Mouse (Mus musculus): ENCODE results near the gene Traf1. TPM values are rescaled to one million over a fixed set of nuclear protein-coding genes. Genes with fewer than 3 reads are reported as not detected.

The Traf1 gene
- polyA plus RNA-seq, 1 experiment from 2014 or later = not detected

DNA sequence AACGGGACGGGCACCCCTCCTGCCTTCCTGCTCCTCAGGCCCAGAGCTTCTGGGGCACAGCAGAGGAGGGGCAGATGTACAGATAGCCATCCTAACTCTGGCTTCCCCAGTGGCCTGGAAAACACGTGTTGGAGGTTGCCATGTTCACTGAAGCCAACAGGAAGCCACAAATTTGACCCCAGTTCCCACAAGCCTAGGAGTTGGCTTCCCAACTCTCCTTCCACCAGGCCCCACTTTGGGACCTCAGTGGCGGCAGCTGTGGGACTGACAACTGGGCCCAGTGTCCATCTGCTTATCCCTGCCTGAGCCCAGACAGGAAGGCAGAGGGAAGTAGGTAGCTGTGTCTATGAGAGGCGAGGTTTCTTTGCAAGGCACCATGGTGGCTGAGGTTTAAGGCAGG lies 67.6 kb downstream of the Traf1 start:
- Histone ChIP-seq H3K9ac (ENCODE audit: low read length) (no peak overlapping the region), H3K36me3 (ENCODE audit: control insufficient read depth, insufficient read depth, low read length) (no peaks in the 10 kb centered on the region), H3K4me1 (ENCODE audit: control insufficient read depth, insufficient read depth, low read length) (no peaks in the 10 kb centered on the region), H3K27me3 (ENCODE audit: control insufficient read depth, insufficient read depth, low read length) (no peaks in the 10 kb centered on the region), H3K27ac (ENCODE audit: low read depth, low read length) (no peak overlapping the region), H3K4me2 (ENCODE audit: low read depth) (no peak overlapping the region), H3K4me3 (ENCODE audit: low read depth, low read length) (no peak overlapping the region), H3K9me3 (ENCODE audit: control insufficient read depth, low read length) (no peaks in the 10 kb centered on the region)
- DNase-seq (ENCODE audit: low spot score) (no peak), ATAC-seq (ENCODE audit: insufficient read depth, low FRiP score, low TSS enrichment) (no peak)
- 77% methylated on average over 5 of the region's 5 CpGs for WGBS

Other genes with a start within 250 kb of the Traf1 start
- gene Gapvd1, start 206.5 kb downstream of the Traf1 start, polyA plus RNA-seq (2014; fragmentation: Nextera tagmentation; extraction: Ambion mirVana) = 112 and 125 TPM in 2 replicates
- 895 and 931 TPM in 2 replicates for gene Hspa5, start 189.8 kb downstream of the Traf1 start, polyA plus RNA-seq (2014; fragmentation: Nextera tagmentation; extraction: Ambion mirVana)
- 27.6 and 34.2 TPM in 2 replicates for gene Rabepk, start 161.9 kb downstream of the Traf1 start, polyA plus RNA-seq (2014; fragmentation: Nextera tagmentation; extraction: Ambion mirVana)
- gene Fbxw2, start 135.5 kb downstream of the Traf1 start, polyA plus RNA-seq (2014; fragmentation: Nextera tagmentation; extraction: Ambion mirVana) = 64.8 and 67.5 TPM in 2 replicates
- not detected in 2 replicates for gene Gm34653, start 128.8 kb downstream of the Traf1 start, polyA plus RNA-seq (2014; fragmentation: Nextera tagmentation; extraction: Ambion mirVana)
- gene Cutal, start 87.4 kb downstream of the Traf1 start, polyA plus RNA-seq (2014; fragmentation: Nextera tagmentation; extraction: Ambion mirVana) = not detected in 2 replicates
- gene Psmd5, start 86.8 kb downstream of the Traf1 start, polyA plus RNA-seq (2014; fragmentation: Nextera tagmentation; extraction: Ambion mirVana) = 130 and 133 TPM in 2 replicates
- 1.9 and 2.1 TPM in 2 replicates for gene Phf19, start 47.7 kb downstream of the Traf1 start, polyA plus RNA-seq (2014; fragmentation: Nextera tagmentation; extraction: Ambion mirVana)
- gene Hc, start 99.7 kb upstream of the Traf1 start, polyA plus RNA-seq (2014; fragmentation: Nextera tagmentation; extraction: Ambion mirVana) = not detected in 2 replicates
- gene AI182371, start 139.8 kb upstream of the Traf1 start, polyA plus RNA-seq (2014; fragmentation: Nextera tagmentation; extraction: Ambion mirVana) = 0.18 TPM in 1 of 2 replicates, not detected in the other
- gene Cntrl, start 147.7 kb upstream of the Traf1 start, polyA plus RNA-seq (2014; fragmentation: Nextera tagmentation; extraction: Ambion mirVana) = 21.9 and 24.3 TPM in 2 replicates
- 248 and 271 TPM in 2 replicates for gene Rab14, start 239.3 kb upstream of the Traf1 start, polyA plus RNA-seq (2014; fragmentation: Nextera tagmentation; extraction: Ambion mirVana)